Mouse (Mus musculus) cortical plate, adult 2 months (tissue): Measurements from ENCODE around the gene Atp1a1.

Experiments
- CTCF ChIP-seq: fragments of 200-500 bp; IDR thresholded peaks from 2 replicates; pipeline ENCODE4 v1.5.1; 2011; ENCODE audit warnings: mild to moderate bottlenecking, control low read depth, low read length; ENCODE audit not compliant: insufficient read depth; ENCODE audit errors: extremely low read depth
- POLR2A ChIP-seq: fragments of 200-500 bp; IDR thresholded peaks from 2 replicates; pipeline ENCODE4 v1.6.1; 2011; ENCODE audit warnings: mild to moderate bottlenecking, low read length, control low read depth; ENCODE audit not compliant: insufficient read depth; ENCODE audit errors: extremely low read depth

- TF ChIP-seq POLR2A (no peak), CTCF (no peak)
Observed at GRCm38 (mm10) chr3:101611012-101611812, 6.7 kb upstream of the Atp1a1 start.
